Mouse (Mus musculus): ENCODE results near the gene Nup155. TPM values are rescaled to one million over a fixed set of nuclear protein-coding genes. Genes with fewer than 3 reads are reported as not detected.

The Nup155 gene
- polyA plus RNA-seq, 1 experiment: 5.1 TPM

DNA sequence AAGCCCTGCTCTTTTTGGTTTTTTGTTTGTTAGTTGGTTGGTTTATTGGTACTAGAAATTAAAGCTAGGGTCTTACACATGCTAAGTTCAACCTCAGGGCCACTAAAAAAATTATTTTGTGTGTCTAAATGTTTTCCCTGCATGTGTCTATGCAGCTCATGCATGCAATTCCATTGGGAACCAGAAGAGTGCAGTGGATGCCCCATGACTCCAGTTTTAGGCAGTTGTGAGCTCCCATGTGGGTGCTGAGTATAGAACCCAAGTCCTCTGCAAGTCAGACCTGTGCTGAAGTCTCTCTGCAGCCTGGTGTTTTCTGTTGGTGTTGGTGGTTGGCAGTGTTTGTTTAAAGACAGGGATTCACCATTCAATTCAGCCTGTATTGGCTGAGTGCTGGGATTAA, 22.7 kb downstream of the Nup155 start:
- Histone ChIP-seq H3K4me1 (ENCODE audit: control insufficient read depth, insufficient read depth, low read length) (no peaks in the 10 kb centered on the region), H3K27ac (ENCODE audit: insufficient read depth, low read depth, low read length) (no peak overlapping the region), H3K27me3 (replicated peaks; ENCODE audit: control insufficient read depth, insufficient read depth, low read length) (no peaks in the 10 kb centered on the region), H3K4me3 (ENCODE audit: insufficient read depth, low read depth, low read length) (no peak overlapping the region), H3K36me3 (ENCODE audit: control insufficient read depth, insufficient read depth, low read length) (peaks cover 1% of the 10 kb centered on the region; the same call in 1 of the 2 replicates)
- no peak for DNase-seq
- TF ChIP-seq POLR2A (IDR thresholded peaks at IDR 0.05; ENCODE audit: low read depth, low read length): no peak
- TF ChIP-seq CTCF (conservative IDR thresholded peaks at IDR 0.05; ENCODE audit: insufficient read depth, insufficient read length, low read depth, low read length): no peak

DNA sequence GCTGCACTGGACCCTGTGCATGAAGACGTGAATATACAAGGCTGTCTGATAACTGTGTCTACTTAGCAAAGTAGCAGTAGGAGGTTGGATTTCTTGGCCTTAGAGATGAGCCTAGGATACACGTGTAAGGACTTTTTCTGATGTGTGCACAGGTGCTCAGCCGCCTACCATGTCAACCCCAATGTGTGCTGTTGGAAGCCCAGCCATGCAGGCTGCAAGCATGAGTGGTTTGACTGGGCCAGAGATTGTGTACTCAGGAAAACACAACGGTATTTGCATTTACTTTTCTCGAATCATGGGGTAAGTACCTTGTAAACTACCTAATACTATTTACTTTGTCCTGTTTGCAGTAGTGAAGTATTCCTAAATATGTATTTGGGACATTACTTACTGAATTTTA, 26.5 kb downstream of the Nup155 start:
- Histone ChIP-seq H3K36me3 (ENCODE audit: control insufficient read depth, insufficient read depth, low read length) (no peaks in the 10 kb centered on the region; the same call in none of the 2 replicates), H3K4me3 (ENCODE audit: insufficient read depth, low read depth, low read length) (no peak overlapping the region), H3K27me3 (replicated peaks; ENCODE audit: control insufficient read depth, insufficient read depth, low read length) (no peaks in the 10 kb centered on the region), H3K27ac (ENCODE audit: insufficient read depth, low read depth, low read length) (no peak overlapping the region), H3K4me1 (ENCODE audit: control insufficient read depth, insufficient read depth, low read length) (no peaks in the 10 kb centered on the region)
- no peak for DNase-seq
- 94% methylated on average over 5 of the region's 5 CpGs for WGBS
- TF ChIP-seq POLR2A (IDR thresholded peaks at IDR 0.05; ENCODE audit: low read depth, low read length): no peak
- TF ChIP-seq CTCF (conservative IDR thresholded peaks at IDR 0.05; ENCODE audit: insufficient read depth, insufficient read length, low read depth, low read length): no peak

DNA sequence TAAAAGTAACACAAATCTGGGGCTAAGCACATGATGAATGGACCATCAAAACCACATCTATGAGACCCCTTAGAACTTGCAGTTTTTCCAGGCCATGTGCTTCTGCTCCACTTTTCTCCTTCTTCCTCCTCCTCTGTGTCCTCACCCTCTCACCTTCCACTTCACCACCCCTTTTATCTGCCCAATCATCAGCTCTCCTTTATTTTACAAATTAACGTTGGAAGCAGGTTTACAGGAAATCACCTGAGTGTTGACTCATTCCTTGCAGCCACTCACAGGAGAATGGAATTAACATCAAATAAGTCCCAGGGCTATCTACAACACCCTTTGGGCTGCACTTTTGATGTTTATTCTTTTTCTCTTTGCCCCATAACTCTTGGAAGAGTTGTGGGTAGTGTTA, 52.8 kb downstream of the Nup155 start:
- Histone ChIP-seq H3K4me3 (ENCODE audit: insufficient read depth, low read depth, low read length) (no peak overlapping the region), H3K27me3 (replicated peaks; ENCODE audit: control insufficient read depth, insufficient read depth, low read length) (no peaks in the 10 kb centered on the region), H3K27ac (ENCODE audit: insufficient read depth, low read depth, low read length) (no peak overlapping the region), H3K4me1 (ENCODE audit: control insufficient read depth, insufficient read depth, low read length) (no peaks in the 10 kb centered on the region), H3K36me3 (ENCODE audit: control insufficient read depth, insufficient read depth, low read length) (no peaks in the 10 kb centered on the region)
- TF ChIP-seq CTCF (conservative IDR thresholded peaks at IDR 0.05; ENCODE audit: insufficient read depth, insufficient read length, low read depth, low read length): no peak
- no peak for TF ChIP-seq POLR2A (IDR thresholded peaks at IDR 0.05; ENCODE audit: low read depth, low read length)
- 54% methylated on average over 1 of the region's 1 CpGs for WGBS
- no peak for DNase-seq

DNA sequence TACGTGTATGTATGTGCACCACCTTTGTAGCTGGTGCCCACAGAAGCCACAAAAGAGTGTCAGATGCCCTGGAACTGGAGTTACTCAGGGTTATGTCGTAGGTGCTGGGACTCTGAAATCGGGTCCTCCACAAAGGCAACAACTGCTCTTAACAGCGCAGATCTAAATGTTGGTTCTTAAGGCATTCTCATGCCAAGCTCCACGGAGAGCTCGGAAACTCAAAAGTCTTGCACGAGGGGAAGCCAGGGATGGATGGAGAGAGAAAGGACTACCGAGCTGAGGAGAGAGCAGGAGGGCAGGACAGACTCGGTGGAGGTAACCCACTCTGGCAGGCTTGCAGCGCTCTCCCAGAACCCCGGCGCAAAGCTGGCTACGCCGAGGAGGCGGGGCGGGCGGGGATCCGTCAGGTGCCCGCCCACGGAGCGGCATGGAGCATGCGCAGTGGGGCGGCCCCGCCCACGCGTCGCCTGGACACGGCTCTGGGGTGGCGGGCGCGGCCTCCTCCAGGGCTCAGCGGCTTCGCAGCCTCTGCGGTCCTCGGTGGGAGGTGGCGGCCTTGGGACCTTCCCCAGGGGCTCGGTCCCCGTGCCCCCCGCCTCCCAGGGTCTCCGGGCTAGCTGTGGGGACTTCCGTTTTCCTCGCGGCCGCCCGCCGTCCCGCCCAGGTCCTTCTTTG, 59.7 kb downstream of the Nup155 start, which contains the start of gene Cplane1:
TSS of gene Cplane1 (plus strand) at position 516 of the 675 bp plus-strand sequence.
- DNase-seq: peak; percentile 95
- peak within 1 kb of the TSS; percentile 61 for H3K4me3 ChIP-seq (ENCODE audit: insufficient read depth, low read depth, low read length)
- TF ChIP-seq POLR2A (IDR thresholded peaks at IDR 0.05; ENCODE audit: low read depth, low read length): peak; percentile 36
- TF ChIP-seq CTCF (conservative IDR thresholded peaks at IDR 0.05; ENCODE audit: insufficient read depth, insufficient read length, low read depth, low read length): no peak
- WGBS: under 1% methylated on average over 47 of the region's 47 CpGs
- H3K27me3 ChIP-seq (replicated peaks; ENCODE audit: control insufficient read depth, insufficient read depth, low read length): no peaks in the 10 kb centered on the region
- peak within 1 kb of the TSS; percentile 53; the same call in 1 of the 2 replicates for H3K27ac ChIP-seq (ENCODE audit: insufficient read depth, low read depth, low read length)
- no peaks in the 10 kb centered on the region for H3K36me3 ChIP-seq (ENCODE audit: control insufficient read depth, insufficient read depth, low read length)
- no peaks in the 10 kb centered on the region; the same call in 1 of the 2 replicates for H3K4me1 ChIP-seq (ENCODE audit: control insufficient read depth, insufficient read depth, low read length)

DNA sequence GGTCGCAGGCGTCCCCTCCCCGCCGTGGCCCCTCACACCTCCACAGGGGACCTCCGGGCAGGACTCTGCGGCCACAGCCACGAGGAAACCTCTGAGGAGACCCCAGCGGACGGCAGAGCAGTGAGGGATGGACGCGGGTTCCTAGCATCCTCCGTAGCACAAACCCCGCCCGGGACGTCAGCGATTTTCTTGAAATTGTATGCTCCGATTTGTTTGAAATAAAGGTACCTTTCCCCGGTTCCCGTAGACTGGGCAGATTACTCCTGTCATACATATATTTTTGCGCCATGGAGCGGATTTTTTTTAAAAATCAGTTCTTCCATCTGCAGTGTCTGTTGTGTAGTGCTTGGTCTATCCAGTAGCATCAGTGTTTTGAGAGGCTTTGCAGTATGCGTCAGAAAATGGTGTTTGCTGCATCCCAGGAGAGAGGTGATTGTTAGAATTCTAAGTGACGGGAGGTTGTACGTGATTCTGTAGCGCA, 60.2 kb downstream of the Nup155 start:
- Histone ChIP-seq H3K27ac (ENCODE audit: insufficient read depth, low read depth, low read length) (no peak overlapping the region), H3K4me1 (ENCODE audit: control insufficient read depth, insufficient read depth, low read length) (no peaks in the 10 kb centered on the region; the same call in 1 of the 2 replicates), H3K27me3 (replicated peaks; ENCODE audit: control insufficient read depth, insufficient read depth, low read length) (no peaks in the 10 kb centered on the region), H3K4me3 (ENCODE audit: insufficient read depth, low read depth, low read length) (peak overlapping the region; percentile 61), H3K36me3 (ENCODE audit: control insufficient read depth, insufficient read depth, low read length) (no peaks in the 10 kb centered on the region)
- WGBS: under 1% methylated on average over 25 of the region's 25 CpGs
- TF ChIP-seq CTCF (conservative IDR thresholded peaks at IDR 0.05; ENCODE audit: insufficient read depth, insufficient read length, low read depth, low read length) (no peak), POLR2A (IDR thresholded peaks at IDR 0.05; ENCODE audit: low read depth, low read length) (no peak)
- no peak for DNase-seq

DNA sequence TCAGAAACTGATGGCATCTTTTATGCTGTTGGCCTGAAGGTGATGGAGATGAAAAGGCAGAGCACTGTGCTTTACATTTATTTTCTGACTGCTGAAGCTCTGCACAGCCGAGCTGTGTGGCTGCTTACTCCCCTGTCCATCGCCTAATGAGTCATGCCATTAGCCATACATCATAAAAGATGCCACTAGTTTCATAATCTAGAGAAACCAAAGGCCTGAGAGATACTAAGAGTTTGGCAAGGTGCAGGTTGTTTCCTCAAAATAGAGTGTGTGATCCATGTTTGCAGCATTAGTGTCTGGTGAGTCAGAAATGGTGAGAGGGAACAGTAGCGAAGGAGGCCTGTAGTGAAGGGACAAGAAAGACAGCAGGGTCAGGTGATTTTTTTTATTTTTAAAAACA, 80.5 kb downstream of the Nup155 start:
- no peak for DNase-seq
- Histone ChIP-seq H3K36me3 (ENCODE audit: control insufficient read depth, insufficient read depth, low read length) (peaks cover 2% of the 10 kb centered on the region), H3K27ac (ENCODE audit: insufficient read depth, low read depth, low read length) (no peak overlapping the region), H3K4me3 (ENCODE audit: insufficient read depth, low read depth, low read length) (no peak overlapping the region), H3K27me3 (replicated peaks; ENCODE audit: control insufficient read depth, insufficient read depth, low read length) (no peaks in the 10 kb centered on the region), H3K4me1 (ENCODE audit: control insufficient read depth, insufficient read depth, low read length) (no peaks in the 10 kb centered on the region)
- WGBS: 95% methylated on average over 3 of the region's 3 CpGs
- TF ChIP-seq CTCF (conservative IDR thresholded peaks at IDR 0.05; ENCODE audit: insufficient read depth, insufficient read length, low read depth, low read length) (no peak), POLR2A (IDR thresholded peaks at IDR 0.05; ENCODE audit: low read depth, low read length) (no peak)

DNA sequence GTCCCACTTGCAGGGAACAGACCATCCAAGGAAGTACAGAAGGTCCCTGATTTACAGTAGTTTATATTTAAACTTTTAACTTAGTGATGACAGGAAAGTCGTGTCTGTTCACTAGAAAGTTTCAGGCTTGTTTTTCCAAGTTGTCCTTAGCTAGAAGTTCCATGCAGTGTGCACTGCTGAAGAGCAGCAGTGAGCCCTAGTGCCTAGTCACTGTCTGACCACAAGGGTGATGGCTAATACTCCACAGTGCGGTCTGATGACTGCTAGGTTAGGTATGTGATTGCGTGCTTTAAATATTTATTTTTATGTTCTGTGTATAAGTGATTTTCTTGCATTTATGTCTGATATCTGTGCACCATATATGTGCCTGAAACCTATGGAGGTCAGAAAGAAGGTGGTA, 81.4 kb downstream of the Nup155 start:
- H3K4me3 ChIP-seq (ENCODE audit: insufficient read depth, low read depth, low read length): no peak overlapping the region
- WGBS: 91% methylated on average over 3 of the region's 3 CpGs
- no peaks in the 10 kb centered on the region for H3K4me1 ChIP-seq (ENCODE audit: control insufficient read depth, insufficient read depth, low read length)
- no peak overlapping the region for H3K27ac ChIP-seq (ENCODE audit: insufficient read depth, low read depth, low read length)
- TF ChIP-seq CTCF (conservative IDR thresholded peaks at IDR 0.05; ENCODE audit: insufficient read depth, insufficient read length, low read depth, low read length) (no peak), POLR2A (IDR thresholded peaks at IDR 0.05; ENCODE audit: low read depth, low read length) (no peak)
- H3K36me3 ChIP-seq (ENCODE audit: control insufficient read depth, insufficient read depth, low read length): peaks cover 2% of the 10 kb centered on the region
- DNase-seq: no peak
- no peaks in the 10 kb centered on the region for H3K27me3 ChIP-seq (replicated peaks; ENCODE audit: control insufficient read depth, insufficient read depth, low read length)
